Mouse (Mus musculus) frontal cortex, postnatal 36 days (tissue): ENCODE measurements at regions not wholly inside any gene's neighbourhood (a gene's known extent, or its start where the extent isn't known, plus 50 kb on each side); places are given as distances from the start of the nearest gene placed in this dataset.
A peak's percentile ranks its signal among the peaks of the same experiment; 100 is the strongest.

Source experiments
- DNase-seq, 2 experiments: peaks; one replicate each; pipeline ENCODE4 v3.0.0; 2022; ENCODE audit warnings: low spot score in 2 of 2

DNA sequence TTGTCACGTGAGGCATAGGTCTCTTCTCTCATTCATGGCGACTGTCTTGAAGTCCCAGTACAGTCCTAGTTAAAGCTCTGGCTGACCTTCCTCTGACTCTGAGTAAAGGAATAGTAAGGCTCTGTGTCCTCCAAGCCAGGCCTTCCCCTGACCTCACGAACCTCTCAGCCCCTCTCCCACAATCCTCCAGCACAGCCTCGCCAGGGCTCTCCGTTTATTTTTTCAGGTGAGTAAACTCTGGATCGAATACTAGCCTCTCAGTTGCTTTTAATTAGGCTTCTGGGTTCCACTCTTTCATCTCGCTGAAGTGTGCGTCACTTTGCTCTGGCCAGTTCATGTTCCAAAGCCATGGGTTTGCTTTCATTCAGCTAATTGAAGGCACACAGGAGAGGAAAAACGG is 133.8 kb downstream of the Mylk4 start:
- no peak for DNase-seq

DNA sequence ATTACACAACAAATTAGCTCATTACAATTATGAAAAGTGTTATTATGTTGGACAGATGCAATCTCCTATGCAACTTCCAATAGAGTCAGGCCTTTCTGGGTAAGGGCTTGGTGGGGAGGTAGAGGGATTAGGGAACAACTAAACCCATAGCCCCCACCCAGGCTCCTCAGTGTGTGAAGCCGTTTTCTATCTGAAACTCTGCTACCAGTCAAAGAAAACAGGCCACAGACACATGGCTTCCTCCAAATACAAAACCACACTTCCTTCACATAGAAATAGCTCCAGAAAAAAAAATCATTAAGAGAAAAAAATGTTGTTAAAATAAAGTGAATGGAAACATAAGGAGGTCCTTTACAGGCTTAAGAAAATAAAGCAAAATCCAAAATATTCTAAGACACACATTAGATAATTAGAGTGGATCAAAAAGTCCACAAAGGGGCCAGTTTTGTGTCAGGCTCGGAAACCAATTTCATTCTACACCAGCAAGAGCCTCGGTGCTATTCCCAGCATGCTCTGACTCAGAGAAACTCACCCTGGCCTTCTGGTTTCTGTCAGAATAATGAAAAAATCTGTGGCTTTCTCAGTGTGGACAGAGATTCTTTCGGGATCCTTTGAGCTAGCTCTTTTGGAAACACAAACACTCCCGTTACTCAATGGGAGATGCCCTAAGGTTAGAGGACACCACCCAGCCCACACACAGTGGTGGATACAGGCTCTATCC is 140.6 kb downstream of the Mylk4 start:
- DNase-seq = no peak

DNA sequence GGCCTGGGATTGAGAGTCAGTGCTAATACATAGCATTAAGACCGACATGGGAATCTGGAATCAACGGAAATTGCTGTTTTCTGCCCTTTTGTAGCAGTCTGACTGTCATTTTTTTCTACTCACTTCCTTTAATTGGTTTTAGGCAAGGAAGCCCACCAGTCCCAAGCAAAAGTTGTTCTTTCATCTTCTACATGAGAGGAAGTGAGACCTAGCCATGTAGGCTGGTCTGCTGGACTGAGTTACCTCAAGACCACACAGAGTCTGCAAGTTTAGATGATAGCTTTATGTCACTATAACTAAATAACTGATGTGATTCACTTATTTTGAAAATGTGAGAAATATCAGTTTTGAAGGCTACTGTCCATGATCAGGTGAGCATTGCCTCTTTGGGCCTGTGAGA is 142.8 kb downstream of the Mylk4 start:
- no peak for DNase-seq

DNA sequence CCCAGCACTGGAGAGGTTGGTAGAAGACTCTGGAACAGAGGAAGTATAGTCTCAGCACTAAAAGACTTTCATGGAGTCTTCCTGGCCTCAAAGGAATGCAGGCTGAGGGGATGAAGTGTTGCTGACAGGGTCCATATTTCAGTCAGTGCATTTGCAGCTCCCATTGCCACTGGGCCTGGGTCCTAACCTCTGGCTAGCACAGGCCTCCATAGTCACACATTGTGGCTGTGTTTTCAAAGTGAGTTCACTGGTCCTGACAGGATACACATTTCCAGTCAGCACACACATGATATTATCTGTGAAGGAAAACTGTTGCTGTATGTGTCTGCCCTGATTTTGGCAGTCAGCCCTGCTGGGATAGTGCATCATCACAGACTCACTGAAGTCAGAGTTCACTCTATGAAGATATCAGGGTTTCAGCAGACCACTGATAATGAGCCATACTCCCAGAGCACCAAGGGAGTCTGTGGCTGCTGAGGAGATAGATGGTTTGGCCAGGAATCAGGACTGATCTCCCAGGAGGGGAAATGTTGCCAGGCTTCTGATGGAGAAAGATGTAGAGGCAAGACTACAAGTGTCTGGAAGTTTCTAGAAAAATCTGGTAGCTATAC is 153.5 kb downstream of the Mylk4 start:
- no peak for DNase-seq

DNA sequence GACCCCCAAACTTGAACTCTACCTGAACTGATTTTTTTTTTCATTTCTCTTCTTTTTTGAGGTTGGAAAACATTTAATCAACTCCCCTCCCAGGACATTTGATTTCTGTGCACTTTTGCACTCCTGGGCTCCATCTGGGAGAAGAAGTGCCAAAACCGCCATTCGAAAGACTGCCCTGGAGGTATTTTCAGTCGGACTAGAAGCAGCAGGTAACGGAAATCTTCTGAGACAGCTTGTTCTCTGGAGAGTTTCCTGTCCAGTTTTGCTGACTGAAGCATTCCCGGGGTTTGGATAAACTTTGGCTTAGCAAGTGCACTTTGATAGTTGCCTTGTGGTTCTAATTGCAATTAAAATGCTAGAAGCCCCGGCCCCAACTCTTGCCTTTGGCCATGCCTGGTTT is 169.8 kb downstream of the Mylk4 start:
- no peak for DNase-seq

DNA sequence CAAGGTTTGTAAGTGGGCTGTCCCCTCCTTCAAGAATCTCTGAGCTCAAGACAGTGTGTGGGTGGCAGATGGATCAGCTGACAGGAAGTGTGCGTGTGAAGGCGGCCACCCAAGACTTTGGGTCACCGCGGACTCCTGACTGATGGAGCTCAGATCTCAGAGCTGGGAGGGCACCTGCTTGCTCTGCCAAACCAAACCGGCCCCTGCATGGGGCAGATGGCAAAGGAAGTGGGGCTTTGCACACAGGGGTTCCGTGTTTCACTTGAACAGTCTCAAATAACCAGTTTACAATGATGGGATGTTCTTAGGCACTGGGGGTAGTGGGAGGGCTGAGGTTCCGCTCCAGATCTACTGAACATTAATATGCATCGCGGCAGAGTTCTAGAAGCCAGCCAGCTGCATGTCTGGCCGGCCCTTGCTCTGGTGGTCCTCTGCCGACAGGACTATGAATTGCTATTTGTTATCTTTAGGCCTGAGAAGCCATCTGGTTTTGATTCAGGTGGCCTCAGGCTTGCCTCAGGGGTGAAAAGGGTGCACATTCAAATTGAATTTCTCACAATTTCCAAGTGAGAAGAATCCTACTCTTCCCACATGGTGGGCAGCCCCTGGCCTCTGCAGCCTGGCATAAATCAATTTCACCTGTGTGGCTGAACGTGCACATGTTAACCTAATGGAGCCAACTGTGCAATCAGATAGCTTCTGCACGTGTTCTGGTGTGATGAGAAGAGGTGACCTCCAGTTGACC is 172.0 kb downstream of the Mylk4 start:
- DNase-seq = peak in 1 of 2 experiments; percentile 4

DNA sequence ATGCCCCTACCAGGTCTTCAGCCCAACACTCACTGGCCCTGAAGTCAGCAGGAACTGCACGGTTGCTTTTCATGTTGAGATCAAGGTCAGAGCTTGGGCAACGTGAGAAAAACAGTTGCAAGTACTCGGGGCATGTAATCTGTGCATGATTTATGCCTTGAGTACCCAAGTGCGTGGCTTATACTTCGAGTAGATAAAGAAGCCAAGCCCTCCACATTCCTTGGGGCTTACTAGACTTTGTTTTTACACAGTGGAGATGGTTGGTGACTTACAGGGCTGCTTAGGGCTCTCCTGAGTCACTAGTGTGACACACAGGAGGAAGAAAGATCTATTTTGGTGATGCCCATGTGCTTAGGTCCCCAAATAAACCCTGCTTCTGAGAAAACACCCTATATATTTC is 172.8 kb downstream of the Mylk4 start:
- DNase-seq = no peak

DNA sequence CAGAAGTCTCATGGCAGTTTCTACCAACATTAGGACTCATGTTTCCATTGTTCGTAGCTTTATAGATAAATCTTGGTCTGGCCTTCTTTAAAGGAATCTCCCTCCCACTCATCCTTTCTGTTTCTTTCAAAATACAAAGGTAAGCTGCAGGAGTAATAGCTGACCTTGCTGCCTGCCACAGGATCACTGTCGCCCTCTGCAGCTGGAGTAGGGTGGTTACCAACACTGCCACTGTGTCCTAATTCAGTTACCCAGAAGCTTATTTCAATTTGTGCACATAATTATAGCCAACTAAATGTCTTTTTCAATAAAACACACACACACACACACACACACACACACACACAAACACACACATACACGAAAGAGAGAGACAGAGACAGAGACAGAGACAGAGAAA is 175.3 kb downstream of the Mylk4 start:
- DNase-seq = no peak

DNA sequence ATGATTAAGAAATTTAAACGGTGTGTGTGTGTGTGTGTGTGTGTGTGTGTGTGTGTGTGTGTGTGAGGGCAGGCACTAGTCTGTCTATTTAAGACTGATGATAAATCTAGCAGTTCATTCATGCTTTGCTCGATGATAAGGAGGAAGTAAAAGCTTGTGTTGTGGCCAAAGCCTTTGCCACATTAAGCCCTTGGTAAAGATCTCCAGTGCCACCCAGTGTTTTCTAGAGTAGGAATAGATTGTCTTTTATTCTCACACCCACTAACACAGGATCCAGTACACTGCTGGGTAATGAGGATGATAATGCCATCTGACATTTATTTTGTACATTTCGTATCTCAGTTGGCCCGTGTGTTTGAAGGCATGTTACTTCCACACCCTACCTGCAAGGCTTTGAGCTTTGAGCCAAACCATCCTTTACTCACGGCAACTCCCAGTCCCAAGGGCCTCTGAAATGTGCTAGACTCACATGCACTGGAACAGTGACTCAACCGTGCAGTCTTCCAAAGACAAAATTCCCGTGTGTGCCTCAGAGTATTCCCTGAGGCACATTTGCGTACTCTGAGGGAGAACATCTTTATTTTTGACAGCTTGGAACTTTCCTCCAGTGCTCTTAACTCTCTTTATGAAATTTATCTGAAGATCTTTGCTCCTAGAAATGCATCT is 179.7 kb downstream of the Mylk4 start:
- no peak for DNase-seq

DNA sequence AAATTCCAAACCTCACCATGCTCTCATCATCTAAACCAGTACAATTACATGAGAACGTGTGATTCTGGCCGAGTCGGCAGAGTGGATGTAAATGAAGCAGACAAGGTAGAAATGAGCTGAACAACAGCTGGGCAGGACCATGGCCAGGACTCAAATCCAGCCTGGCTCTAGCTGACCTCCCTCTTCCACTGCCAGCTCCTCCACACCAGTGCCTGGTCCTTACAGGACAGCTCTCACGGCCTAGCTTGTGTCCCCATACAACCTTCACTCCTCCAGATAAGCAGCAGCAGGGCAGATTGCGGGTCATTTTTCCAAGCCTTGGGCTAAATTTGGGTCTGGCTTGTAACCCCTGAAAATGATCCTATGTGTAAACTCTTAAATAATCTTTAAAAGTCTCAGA is 182.4 kb downstream of the Mylk4 start:
- no peak for DNase-seq

DNA sequence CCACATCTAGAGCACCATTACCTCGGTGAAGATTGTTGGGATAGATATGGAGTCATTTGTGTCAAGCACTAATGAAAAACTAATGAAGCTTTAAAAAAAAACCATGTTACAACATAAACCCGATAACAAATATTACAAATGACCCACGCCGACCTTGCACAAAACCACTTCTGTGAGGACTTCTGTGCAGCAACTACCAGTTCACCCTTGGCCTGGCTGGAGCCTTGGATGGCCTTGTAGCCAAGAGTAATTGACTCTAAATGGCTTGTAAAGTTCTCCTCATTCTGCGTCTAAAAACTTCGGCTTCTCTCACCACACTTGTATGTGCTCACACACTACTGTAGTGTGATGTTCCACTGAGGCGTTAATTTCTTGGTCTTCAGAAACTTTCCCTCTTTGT is 190.1 kb downstream of the Mylk4 start:
- DNase-seq = no peak

DNA sequence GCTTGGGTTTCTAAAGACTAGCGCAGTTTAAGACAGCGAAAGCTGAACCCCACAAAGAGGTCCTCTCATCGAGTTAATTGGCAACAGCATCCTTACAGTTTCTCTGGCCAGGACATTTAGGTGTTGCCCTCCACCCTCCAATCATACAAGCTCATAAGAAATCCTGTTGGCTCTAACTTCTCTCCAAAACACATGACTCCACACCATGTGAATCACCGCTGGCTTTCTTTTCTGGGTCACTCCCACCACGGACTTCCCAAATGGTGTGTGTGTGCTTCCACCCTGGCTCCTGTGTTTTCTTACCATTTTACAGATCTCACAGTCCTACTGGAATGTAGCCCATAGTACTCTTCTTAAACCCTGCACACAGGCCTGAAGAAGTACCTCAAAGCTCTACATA is 190.6 kb downstream of the Mylk4 start:
- DNase-seq = no peak

DNA sequence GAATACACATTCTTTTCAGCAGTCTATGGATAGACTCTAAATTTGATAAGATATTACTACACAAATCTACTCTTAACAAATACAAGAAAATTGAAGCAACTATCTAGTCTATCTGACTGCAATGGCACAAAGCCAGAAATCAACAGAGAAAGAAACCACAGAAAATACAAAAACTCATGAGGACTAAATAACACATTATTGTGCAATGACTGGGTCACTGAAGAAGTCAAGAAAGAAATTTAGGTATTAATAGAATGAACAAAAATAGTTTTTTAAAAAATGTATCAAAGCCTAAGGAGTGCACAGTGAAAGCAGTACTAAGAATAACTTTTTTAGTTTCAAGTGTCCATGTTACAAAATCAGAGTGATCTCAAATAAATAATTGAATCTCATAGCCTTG is 202.2 kb downstream of the Mylk4 start:
- DNase-seq = no peak

DNA sequence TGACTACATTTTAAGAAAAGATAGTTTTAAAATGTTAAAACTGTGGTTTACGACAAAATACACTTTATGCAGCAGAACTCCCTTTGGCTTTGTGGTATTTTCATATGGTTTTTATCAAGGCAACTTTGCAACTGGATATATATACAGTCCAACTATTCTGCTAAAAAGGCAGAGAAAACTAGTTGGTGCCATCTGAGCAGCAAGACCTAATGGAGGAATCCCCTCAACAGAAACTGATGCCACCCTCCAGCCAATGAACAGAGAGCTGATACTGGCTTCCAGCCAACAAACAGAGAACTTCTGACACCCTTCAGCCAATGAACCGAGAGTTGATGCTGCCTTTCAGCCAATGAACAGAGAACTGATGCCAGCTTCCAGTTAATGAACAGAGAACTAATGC is 215.9 kb downstream of the Mylk4 start:
- DNase-seq = no peak

DNA sequence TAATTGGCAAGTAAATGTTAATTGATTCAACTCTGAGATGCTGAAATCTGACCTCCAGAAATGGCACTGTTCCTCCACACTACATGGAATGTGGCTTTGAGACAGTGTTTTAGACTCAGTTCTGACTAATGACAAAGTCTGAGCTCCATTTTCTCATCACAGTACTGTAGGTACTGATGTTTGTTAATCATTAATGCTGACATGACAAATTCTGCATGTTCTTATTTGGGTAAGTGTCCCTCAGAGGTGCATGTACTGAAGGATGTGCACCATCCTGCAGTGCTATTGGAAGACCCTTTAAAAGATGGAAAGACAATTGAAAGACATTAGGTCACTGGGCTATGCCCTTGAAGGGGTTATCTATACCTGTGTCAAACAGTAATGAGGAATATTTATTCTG is 222.1 kb upstream of the Gmds start:
- DNase-seq = no peak

DNA sequence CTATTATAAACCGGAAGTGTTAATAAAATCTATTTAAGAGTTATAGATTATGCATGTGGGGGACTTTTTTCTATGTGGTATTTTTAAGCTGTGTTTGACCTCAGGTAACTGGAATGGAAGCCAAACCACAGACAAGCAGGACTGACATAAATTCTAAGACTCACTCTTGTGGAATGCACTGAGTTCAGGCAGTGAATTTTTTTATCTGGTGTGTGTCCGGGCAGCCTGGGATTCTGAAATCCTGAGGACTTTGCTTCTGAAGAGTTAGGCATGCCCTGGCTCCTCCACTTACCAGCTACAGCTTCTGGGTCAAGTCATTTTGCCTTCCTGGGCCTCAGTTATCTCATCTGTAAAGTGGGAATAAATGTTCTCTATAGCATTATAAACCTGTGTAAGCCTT is 217.9 kb upstream of the Gmds start:
- no peak for DNase-seq

DNA sequence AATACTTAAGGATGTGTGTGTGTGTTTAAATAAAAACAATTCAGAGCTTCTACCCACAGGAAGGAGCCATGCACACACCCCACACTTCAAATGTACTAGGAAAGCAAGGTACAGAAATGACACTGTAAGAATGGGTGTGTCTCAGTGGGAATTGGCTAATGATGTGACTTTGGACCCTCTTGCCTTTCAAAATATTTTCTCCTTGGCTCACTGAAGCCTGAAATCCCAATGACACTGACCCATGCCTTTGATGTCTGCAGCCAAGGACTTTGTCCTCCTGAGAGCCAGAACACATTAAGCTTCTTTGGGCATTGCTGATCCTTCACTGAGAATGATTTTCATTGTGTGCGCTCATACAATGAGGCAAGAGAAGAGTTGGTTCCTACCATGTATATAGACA is 216.5 kb upstream of the Gmds start:
- no peak for DNase-seq

DNA sequence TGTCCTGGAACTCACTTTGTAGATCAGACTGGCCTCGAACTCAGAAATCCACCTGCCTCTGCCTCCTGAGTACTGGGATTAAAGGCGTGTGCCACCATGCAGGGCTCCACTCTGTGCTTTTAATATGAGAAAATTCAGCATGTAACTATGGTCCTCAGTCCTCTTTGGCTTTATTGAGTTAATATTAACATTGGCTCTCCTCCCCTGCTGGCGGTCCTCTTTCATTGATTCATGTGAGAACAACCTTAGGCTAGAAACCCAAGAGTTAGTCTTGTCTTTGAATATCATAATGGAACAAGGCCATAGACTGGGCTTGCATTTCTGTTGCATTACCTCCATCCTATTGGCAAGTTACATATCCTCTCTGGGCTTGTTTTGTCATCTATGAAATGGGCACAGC is 216.1 kb upstream of the Gmds start:
- no peak for DNase-seq

DNA sequence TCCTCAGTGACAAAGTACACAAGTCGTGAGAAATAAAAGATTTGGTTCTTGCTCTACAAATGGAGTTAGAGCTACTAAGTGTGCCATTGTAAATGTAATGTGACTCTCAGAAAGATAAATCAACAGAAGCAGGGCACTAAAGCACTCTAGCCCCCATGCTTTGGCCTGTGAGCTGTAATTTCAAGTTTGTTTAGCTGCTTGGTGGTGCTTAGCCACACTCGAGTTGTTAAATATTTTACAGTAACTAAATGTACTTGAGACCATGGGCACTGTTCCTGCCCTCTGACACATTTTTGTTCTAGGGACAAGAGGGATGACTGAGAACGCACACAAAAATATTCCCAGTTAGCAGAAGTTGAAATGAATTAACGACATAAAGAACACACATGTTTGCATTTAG is 214.6 kb upstream of the Gmds start:
- DNase-seq = no peak

DNA sequence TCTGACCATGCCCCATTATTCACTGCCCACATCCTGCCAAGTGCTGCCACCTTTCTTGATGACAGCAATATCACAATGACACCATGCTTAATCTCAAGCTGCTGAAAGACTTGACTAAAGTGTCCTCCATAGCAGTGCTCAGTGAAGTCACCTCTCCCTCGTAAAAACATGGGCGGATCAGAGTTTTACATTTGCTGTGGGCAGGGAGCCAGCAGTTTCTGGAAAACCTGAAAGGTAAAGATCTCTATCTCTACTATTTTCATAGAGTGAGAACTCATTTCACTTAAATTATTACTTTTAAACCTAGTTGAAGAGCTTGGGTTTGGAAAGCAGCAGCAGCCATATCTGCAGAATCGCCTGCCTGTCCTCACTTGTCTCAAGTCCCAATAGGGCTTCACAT is 211.6 kb upstream of the Gmds start:
- DNase-seq = no peak

DNA sequence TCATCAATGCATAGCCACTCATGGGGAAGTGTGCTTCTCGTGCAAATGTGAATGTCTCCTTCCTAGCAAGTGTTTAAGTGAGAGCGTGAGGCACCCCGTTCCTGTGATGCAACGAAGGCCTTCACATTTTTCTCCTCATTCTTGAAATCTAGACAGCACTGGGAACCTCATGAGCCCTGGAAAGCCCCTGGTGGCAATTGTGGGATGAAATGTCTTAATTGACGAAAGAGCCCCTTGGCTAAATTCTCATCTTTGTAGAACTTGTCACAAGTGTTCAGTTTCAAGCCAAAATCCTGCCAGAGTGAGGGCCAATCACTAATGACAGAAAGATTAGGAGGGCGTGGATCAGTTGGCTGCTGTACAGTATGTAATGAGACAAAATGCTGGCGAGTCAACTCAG is 208.6 kb upstream of the Gmds start:
- no peak for DNase-seq

DNA sequence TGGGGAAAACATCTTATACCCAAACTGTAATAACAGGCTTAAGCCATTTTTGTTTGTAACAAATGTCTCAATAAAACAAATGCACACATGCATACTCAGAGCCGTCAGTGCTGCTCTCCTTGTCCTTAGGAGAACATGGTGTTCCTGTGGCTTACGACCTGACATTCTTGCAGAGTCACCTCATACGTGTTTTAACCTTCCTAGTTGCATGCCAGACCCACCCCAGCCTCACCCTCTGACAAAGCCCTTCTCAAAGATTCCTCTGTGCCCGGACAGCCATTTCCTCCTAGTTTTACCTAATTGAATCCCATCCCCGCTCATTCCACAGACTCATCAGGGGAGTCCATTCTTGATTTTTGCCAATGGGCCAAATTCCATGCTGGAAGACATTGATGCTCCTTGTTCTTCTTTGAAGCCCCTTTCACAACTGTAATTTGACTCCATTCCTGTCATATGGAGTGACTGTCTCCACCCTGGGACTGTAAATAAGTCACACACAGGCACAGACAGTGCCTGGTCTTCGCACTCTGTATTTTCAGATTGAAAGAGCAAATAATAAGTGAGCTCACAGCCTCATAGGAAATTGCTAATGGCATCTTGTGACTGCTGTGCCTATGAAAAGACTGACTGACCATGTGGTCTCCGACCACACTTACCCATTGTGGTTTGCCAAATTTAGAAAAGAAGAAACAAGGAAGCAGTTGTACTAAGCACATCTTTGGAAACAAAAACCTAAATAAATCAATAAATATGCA is 206.6 kb upstream of the Gmds start:
- DNase-seq = peak in 1 of 2 experiments; percentile 2
